Mouse (Mus musculus) kidney, embryonic 15.5 days (tissue): ENCODE data around the gene Plpp7. TPM values are rescaled to one million over a fixed set of nuclear protein-coding genes. Genes with fewer than 3 reads are reported as not detected.

ENCODE experiments used
- ATAC-seq: fragments of 200-750 bp; cut with Nextera tagmentation; replicated peaks from 2 replicates; pipeline ENCODE4 v1.8.0; 2017; ENCODE audit warnings: moderate TSS enrichment; ENCODE audit not compliant: low FRiP score
- H3K27ac ChIP-seq: fragments of 300-500 bp; sonication (generic); 2 replicates; pipeline ENCODE4 v1.5.1; 2015; ENCODE audit warnings: mild to moderate bottlenecking, inconsistent platforms
- H3K27me3 ChIP-seq: fragments of 300-500 bp; sonication (generic); 2 replicates; pipeline ENCODE4 v1.6.1; 2015; ENCODE audit warnings: inconsistent platforms
- H3K36me3 ChIP-seq: fragments of 300-500 bp; sonication (generic); 2 replicates; pipeline ENCODE4 v1.6.1; 2015; ENCODE audit warnings: inconsistent platforms
- H3K4me1 ChIP-seq: fragments of 300-500 bp; sonication (generic); 2 replicates; pipeline ENCODE4 v1.6.1; 2015; ENCODE audit warnings: inconsistent platforms
- H3K4me2 ChIP-seq: fragments of 300-500 bp; sonication (generic); 2 replicates; pipeline ENCODE4 v1.6.1; 2015; ENCODE audit warnings: moderate library complexity, mild to moderate bottlenecking, inconsistent platforms
- H3K4me3 ChIP-seq: fragments of 300-500 bp; sonication (generic); replicated peaks from 2 replicates; pipeline ENCODE4 v1.5.1; 2015; ENCODE audit warnings: mild to moderate bottlenecking, inconsistent platforms
- H3K9ac ChIP-seq: fragments of 300-500 bp; sonication (generic); 2 replicates; pipeline ENCODE4 v1.6.1; 2015; ENCODE audit warnings: mild to moderate bottlenecking, inconsistent platforms
- H3K9me3 ChIP-seq: fragments of 300-500 bp; sonication (generic); replicated peaks from 2 replicates; pipeline ENCODE4 v1.6.1; 2016; ENCODE audit warnings: inconsistent platforms
- WGBS: fragments of 180-500 bp; shearing (Covaris S2); methylation state at CpG from one replicate; pipeline ENCODE4 v1.1.7; 2015; ENCODE audit warnings: mixed read lengths; 5-methylcytosine and 5-hydroxymethylcytosine counted together
- polyA plus RNA-seq: library from polyadenylated mRNA; unstranded; fragments of >200 nt; fragmentation: Nextera tagmentation; extraction: Ambion mirVana; gene quantifications from 2 replicates; pipeline ENCODE4 v1.2.1, GENCODE M21; 2015

Plpp7 gene
- polyA plus RNA-seq, 1 experiment from 2014 or later: 7.1 TPM

DNA sequence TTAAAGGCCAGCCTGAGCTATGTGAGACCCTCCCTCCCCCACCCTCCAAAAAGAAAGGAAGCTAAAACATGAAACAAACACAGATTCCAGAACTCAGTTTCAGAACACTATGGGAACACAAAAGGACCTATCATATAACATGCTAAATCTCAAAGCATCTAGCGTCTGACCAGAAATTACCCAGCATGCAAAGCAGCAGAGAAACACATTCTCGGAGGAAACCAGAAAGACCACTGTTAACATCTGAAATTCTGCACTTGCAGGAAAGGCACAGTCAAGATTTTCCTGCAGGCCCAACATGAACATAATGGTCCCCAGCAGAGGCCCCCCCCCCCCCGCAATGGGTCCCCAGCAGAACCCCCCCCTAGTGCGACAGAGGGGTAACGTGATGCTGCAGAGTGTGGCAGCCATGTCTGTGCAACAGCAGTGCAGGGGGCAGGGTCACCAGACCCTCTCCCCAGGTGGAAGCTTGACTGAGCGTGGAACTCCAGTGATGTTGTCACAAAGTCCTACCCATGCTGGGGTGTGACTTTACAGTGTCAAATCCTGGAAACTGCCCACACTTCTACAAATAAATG, 35.0 kb upstream of the Plpp7 start:
- no peak overlapping the region for H3K27ac ChIP-seq
- no peak for ATAC-seq
- peaks cover 4% of the 10 kb centered on the region; the same call in 1 of the 2 replicates for H3K4me1 ChIP-seq
- no peak overlapping the region for H3K4me2 ChIP-seq
- no peak overlapping the region for H3K9ac ChIP-seq
- no peaks in the 10 kb centered on the region for H3K36me3 ChIP-seq
- no peaks in the 10 kb centered on the region for H3K9me3 ChIP-seq
- WGBS: 59% methylated on average over 6 of the region's 6 CpGs
- no peak overlapping the region for H3K4me3 ChIP-seq
- H3K27me3 ChIP-seq: no peaks in the 10 kb centered on the region

- no peak for ATAC-seq
- H3K4me2 ChIP-seq: no peak overlapping the region
- no peaks in the 10 kb centered on the region for H3K27me3 ChIP-seq
- H3K36me3 ChIP-seq: no peaks in the 10 kb centered on the region
- no peak overlapping the region for H3K9ac ChIP-seq
- 74% methylated on average over 2 of the region's 2 CpGs for WGBS
- H3K4me1 ChIP-seq: peaks cover 4% of the 10 kb centered on the region; the same call in 1 of the 2 replicates
- H3K9me3 ChIP-seq: no peaks in the 10 kb centered on the region
- H3K27ac ChIP-seq: no peak overlapping the region
- H3K4me3 ChIP-seq: no peak overlapping the region
Measured at GRCm38 (mm10) chr2:32061189-32061588, 34.1 kb upstream of the Plpp7 start.

DNA sequence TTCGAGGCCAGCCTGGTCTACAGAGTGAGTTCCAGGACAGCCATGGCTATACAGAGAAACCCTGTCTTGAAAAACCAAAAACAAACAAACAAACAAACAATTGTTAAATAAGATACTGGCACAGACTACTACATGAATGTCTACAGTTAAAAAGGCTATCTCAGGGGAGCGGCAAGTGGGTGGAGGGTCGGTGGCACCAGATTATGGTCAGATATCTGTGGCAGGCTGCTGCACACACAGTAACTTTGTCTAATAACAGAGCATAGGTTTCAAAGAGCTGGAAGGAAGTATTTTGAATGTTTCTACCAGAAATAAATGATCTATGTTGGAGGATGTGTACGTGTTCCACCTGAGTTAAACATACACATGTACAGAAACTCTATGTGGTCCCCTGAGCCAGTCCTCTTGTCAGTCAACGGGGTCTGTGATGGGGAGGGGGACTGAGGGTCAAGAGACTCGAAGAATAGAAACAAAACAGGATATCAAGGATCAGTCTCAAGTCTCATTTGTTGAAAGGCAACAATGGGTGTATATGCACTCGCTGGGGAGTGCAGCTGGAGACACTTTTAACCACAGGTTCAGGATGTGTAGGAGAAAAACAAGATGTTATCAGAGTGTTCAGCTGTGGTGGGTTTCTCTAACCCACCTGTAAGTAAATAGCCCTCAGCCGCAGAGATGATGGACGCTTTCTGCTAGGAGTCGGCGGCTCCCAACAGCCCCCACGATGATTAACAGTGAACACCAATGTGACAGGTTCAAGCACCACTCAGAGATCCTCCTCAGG, 33.4 kb upstream of the Plpp7 start:
- no peak overlapping the region for H3K9ac ChIP-seq
- WGBS: 58% methylated on average over 12 of the region's 12 CpGs
- no peaks in the 10 kb centered on the region for H3K36me3 ChIP-seq
- no peak overlapping the region for H3K27ac ChIP-seq
- H3K9me3 ChIP-seq: no peaks in the 10 kb centered on the region
- H3K27me3 ChIP-seq: no peaks in the 10 kb centered on the region
- peaks cover 4% of the 10 kb centered on the region; the same call in 1 of the 2 replicates for H3K4me1 ChIP-seq
- no peak overlapping the region for H3K4me3 ChIP-seq
- no peak for ATAC-seq
- H3K4me2 ChIP-seq: no peak overlapping the region

DNA sequence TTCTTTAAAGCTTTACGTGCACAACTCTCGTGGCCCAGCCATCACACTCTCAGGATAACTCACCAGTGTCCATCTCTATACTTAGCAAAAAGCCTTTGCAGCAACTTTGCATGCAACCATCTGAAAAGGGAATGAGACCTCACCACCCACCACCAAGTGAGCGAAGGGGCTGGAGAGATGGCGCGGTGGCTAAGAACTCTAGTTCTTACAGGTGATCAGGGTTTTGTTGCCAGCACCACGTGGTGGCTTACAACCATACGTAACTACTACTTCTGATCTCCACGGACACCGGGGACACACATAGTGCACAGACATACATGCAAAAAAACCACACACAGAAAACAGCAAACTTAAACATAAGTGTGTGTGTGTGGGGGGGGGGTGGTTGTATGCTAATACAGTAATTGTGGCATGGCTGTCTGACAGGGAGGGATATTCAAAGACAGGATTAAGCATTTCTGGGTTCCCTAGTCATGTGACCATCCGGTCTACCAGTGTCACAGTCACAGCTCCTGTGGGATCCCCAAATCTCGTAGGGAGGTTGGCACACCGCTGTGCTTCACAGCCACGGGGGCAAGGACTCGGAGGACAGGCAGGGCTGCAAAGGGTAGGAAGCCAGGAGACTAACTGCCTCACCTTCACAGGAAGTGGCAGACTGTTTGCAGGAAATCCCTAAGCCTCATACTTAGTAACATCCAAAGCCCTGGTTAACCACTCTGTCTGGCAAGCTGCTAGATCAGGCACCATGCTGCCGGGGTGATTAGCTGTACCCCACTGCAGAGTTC, 32.5 kb upstream of the Plpp7 start:
- no peak for ATAC-seq
- Histone ChIP-seq H3K9me3 (no peaks in the 10 kb centered on the region), H3K4me2 (no peak overlapping the region), H3K27me3 (peaks cover under 1% of the 10 kb centered on the region; the same call in 1 of the 2 replicates), H3K9ac (no peak overlapping the region), H3K4me3 (no peak overlapping the region), H3K4me1 (peaks cover 4% of the 10 kb centered on the region; the same call in 1 of the 2 replicates), H3K36me3 (no peaks in the 10 kb centered on the region), H3K27ac (no peak overlapping the region)
- WGBS: 88% methylated on average over 15 of the region's 15 CpGs

DNA sequence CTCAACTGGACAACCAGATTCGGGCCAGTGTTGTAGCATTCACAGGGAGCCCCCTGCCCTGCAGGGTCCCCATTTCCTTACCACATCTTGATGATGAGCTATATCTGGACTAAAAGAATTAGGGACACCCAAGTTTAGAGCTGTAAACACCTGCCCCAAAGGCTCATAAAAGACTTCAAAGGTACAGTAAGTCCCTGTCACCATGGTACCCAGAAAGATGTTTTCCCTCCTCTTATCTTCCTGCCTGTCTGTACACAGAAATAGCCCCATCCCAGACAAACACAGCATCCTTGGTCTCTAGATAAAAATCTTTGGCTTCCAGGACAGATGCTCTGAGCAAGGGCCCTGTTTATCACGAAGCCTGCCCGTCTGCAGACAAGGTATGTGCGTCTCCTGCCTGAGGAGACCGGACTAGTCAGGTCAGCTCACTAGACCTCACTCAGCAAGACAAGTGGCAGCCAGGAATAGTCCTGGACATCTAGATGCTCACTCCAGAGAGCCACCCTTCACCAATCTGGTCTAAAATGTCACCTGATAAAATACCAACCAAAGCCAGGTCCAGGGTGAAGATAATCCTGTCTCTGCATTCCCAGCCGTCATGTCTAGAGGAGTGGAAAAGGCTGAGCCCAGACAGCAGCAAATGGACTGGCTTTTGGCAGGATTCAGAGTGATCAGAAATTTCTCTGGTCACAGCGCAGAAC, 31.7 kb upstream of the Plpp7 start:
- H3K4me1 ChIP-seq: peaks cover 5% of the 10 kb centered on the region
- H3K9me3 ChIP-seq: no peaks in the 10 kb centered on the region
- 83% methylated on average over 7 of the region's 7 CpGs for WGBS
- no peak overlapping the region for H3K4me2 ChIP-seq
- H3K9ac ChIP-seq: no peak overlapping the region
- ATAC-seq: no peak
- no peak overlapping the region for H3K27ac ChIP-seq
- peaks cover 8% of the 10 kb centered on the region for H3K27me3 ChIP-seq
- H3K4me3 ChIP-seq: no peak overlapping the region
- H3K36me3 ChIP-seq: no peaks in the 10 kb centered on the region

DNA sequence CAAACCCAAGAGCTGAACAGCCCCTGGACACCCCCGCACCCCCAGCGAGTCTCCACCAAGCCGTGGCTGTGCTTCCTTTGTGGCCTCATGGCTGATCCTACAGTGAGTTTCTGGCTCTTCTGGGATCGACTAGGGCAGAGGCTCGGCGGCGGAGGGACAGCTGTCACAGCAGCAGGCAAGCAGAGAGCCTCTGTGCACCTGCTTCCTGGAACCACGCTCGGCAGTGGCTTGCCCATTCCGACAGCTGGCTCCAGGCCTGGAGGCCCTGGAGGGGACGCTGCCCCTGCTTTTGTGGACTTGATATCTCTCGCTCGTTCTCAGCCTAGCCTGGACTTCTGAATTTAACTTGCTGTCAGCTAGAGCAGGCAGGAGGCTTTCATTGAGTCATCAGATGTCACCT, 30.4 kb upstream of the Plpp7 start:
- Histone ChIP-seq H3K4me2 (no peak overlapping the region), H3K9ac (no peak overlapping the region), H3K27ac (no peak overlapping the region), H3K36me3 (no peaks in the 10 kb centered on the region), H3K27me3 (peaks cover 8% of the 10 kb centered on the region), H3K9me3 (no peaks in the 10 kb centered on the region), H3K4me3 (no peak overlapping the region), H3K4me1 (peaks cover 11% of the 10 kb centered on the region)
- ATAC-seq: no peak
- 68% methylated on average over 13 of the region's 13 CpGs for WGBS

- no peak for ATAC-seq
- no peak overlapping the region for H3K9ac ChIP-seq
- H3K4me3 ChIP-seq: no peak overlapping the region
- H3K36me3 ChIP-seq: no peaks in the 10 kb centered on the region
- no peak overlapping the region for H3K4me2 ChIP-seq
- H3K4me1 ChIP-seq: peaks cover 9% of the 10 kb centered on the region
- 75% methylated on average over 5 of the region's 5 CpGs for WGBS
- peaks cover 8% of the 10 kb centered on the region for H3K27me3 ChIP-seq
- no peak overlapping the region for H3K27ac ChIP-seq
- H3K9me3 ChIP-seq: no peaks in the 10 kb centered on the region
Measured at GRCm38 (mm10) chr2:32065371-32065791, 29.9 kb upstream of the Plpp7 start.

GRCm38 (mm10) chr2:32066005-32066404, 29.3 kb upstream of the Plpp7 start:
- H3K9me3 ChIP-seq: no peaks in the 10 kb centered on the region
- H3K4me1 ChIP-seq: peaks cover 7% of the 10 kb centered on the region; the same call in 1 of the 2 replicates
- no peaks in the 10 kb centered on the region for H3K36me3 ChIP-seq
- H3K4me2 ChIP-seq: no peak overlapping the region
- no peak overlapping the region for H3K27ac ChIP-seq
- peaks cover 8% of the 10 kb centered on the region for H3K27me3 ChIP-seq
- ATAC-seq: no peak
- H3K9ac ChIP-seq: no peak overlapping the region
- no peak overlapping the region for H3K4me3 ChIP-seq
- 79% methylated on average over 4 of the region's 4 CpGs for WGBS

- ATAC-seq: no peak
- Histone ChIP-seq H3K9me3 (no peaks in the 10 kb centered on the region), H3K27me3 (peaks cover 8% of the 10 kb centered on the region), H3K4me2 (0 out of 2 replicates have a peak overlapping the region, but pooled peaks have one; percentile 30), H3K27ac (no peak overlapping the region), H3K4me1 (peaks cover 7% of the 10 kb centered on the region; the same call in 1 of the 2 replicates), H3K36me3 (no peaks in the 10 kb centered on the region), H3K9ac (no peak overlapping the region), H3K4me3 (no peak overlapping the region)
- WGBS: 53% methylated on average over 31 of the region's 31 CpGs
Measured at GRCm38 (mm10) chr2:32068811-32069607, 26.3 kb upstream of the Plpp7 start.

- Histone ChIP-seq H3K36me3 (no peaks in the 10 kb centered on the region), H3K27me3 (peaks cover 8% of the 10 kb centered on the region), H3K27ac (no peak overlapping the region), H3K4me3 (no peak overlapping the region), H3K9me3 (no peaks in the 10 kb centered on the region), H3K4me1 (peaks cover 7% of the 10 kb centered on the region; the same call in 1 of the 2 replicates), H3K9ac (no peak overlapping the region), H3K4me2 (no peak overlapping the region)
- WGBS: 94% methylated on average over 10 of the region's 10 CpGs
- ATAC-seq: no peak
Measured at GRCm38 (mm10) chr2:32070747-32071146, 24.6 kb upstream of the Plpp7 start.

DNA sequence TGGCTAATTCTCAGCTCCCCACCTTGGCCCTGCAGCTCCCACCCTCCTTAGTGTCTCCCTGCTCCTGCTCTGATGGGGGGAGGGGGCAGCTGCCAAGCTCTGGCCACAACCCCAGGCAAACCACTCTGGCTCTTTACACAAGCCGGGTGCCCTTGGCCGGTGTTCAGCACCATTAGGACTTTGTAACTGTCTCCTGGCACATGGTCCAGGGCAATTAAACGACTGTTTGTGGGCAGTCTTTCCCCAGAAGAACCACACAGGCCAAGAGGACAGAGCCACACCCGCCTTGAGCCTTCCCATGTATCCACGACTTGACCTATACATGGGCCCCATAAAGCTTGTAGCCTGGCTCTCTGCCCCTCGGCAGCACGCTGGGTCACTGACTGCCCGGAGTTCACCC, 20.9 kb upstream of the Plpp7 start:
- no peaks in the 10 kb centered on the region for H3K36me3 ChIP-seq
- H3K4me2 ChIP-seq: no peak overlapping the region
- 59% methylated on average over 8 of the region's 8 CpGs for WGBS
- no peaks in the 10 kb centered on the region for H3K9me3 ChIP-seq
- no peak for ATAC-seq
- no peak overlapping the region for H3K27ac ChIP-seq
- H3K4me3 ChIP-seq: no peak overlapping the region
- no peaks in the 10 kb centered on the region for H3K4me1 ChIP-seq
- H3K27me3 ChIP-seq: no peaks in the 10 kb centered on the region
- H3K9ac ChIP-seq: no peak overlapping the region
